ENCODE assay signal across 7 mouse cellular contexts in genomic region chr5:65415653-65416458, GRCm38 (mm10). TPM values are rescaled to one million over a fixed set of nuclear protein-coding genes. Genes with fewer than 3 reads are reported as not detected.
DNase-seq lines count a peak whose midpoint lies in the region; ATAC-seq and TF ChIP-seq lines count a peak whose summit lies in the region.

No protein-coding gene starts in this region.

- no peak overlapping the region for H3K4me2 ChIP-seq in hindbrain, postnatal 0 days (ENCODE audit: low read depth, low read length)
- no peak overlapping the region for H3K4me2 ChIP-seq in midbrain, embryonic 15.5 days

- H3K4me3 ChIP-seq in erythroblast, embryonic 14.5 days (replicated peaks), result peak overlapping the region; percentile 54
- no peak overlapping the region for H3K4me3 ChIP-seq in hindbrain, postnatal 0 days (ENCODE audit: low read length)
- H3K4me3 ChIP-seq in midbrain, embryonic 15.5 days, result no peak overlapping the region

- DNase-seq in spleen, adult 12 weeks (ENCODE audit: low spot score), result peak; percentile 23
- DNase-seq in spleen, postnatal 14 days (ENCODE audit: low spot score in 2 of 2), result no peak
- peak; percentile 56 for DNase-seq in hindbrain, postnatal 0 days (ENCODE audit: low spot score)
- DNase-seq in gastrocnemius, postnatal 10 days, result no peak
- DNase-seq in frontal cortex, postnatal 14 days (ENCODE audit: low spot score in 2 of 2), result no peak

- no peaks in the 10 kb centered on the region for H3K27me3 ChIP-seq in erythroblast, embryonic 14.5 days (ENCODE audit: control insufficient read depth)
- no peaks in the 10 kb centered on the region for H3K27me3 ChIP-seq in hindbrain, postnatal 0 days (ENCODE audit: insufficient read depth, low read length)
- H3K27me3 ChIP-seq in midbrain, embryonic 15.5 days (replicated peaks), result no peaks in the 10 kb centered on the region

- peaks cover 47% of the 10 kb centered on the region for H3K4me1 ChIP-seq in erythroblast, embryonic 14.5 days (ENCODE audit: control insufficient read depth)
- no peaks in the 10 kb centered on the region for H3K4me1 ChIP-seq in hindbrain, postnatal 0 days (ENCODE audit: insufficient read depth, low read length)
- no peaks in the 10 kb centered on the region for H3K4me1 ChIP-seq in midbrain, embryonic 15.5 days

- ATAC-seq in hindbrain, postnatal 0 days, result peak; percentile 38; the same call in 1 of the 2 replicates
- ATAC-seq in midbrain, embryonic 15.5 days (replicated peaks), result no peak

- H3K9ac ChIP-seq in hindbrain, postnatal 0 days (replicated peaks; ENCODE audit: low read length), result 0 out of 2 replicates have a peak overlapping the region, but pooled peaks have one; percentile 21
- no peak overlapping the region for H3K9ac ChIP-seq in midbrain, embryonic 15.5 days

- TF ChIP-seq CTCF in hindbrain, postnatal 0 days (IDR thresholded peaks at IDR 0.05; ENCODE audit: low read depth), result no peak

- WGBS in hindbrain, postnatal 0 days, result 25% methylated on average over 26 of the region's 26 CpGs
- WGBS in midbrain, embryonic 15.5 days, result 16% methylated on average over 26 of the region's 26 CpGs

- H3K36me3 ChIP-seq in erythroblast, embryonic 14.5 days (ENCODE audit: control insufficient read depth), result peaks cover 17% of the 10 kb centered on the region
- H3K36me3 ChIP-seq in hindbrain, postnatal 0 days (ENCODE audit: insufficient read depth, low read length), result peaks cover 32% of the 10 kb centered on the region
- H3K36me3 ChIP-seq in midbrain, embryonic 15.5 days (replicated peaks), result peaks cover 15% of the 10 kb centered on the region

- peak overlapping the region; percentile 66 for H3K27ac ChIP-seq in hindbrain, postnatal 0 days
- peak overlapping the region; percentile 23; the same call in 1 of the 2 replicates for H3K27ac ChIP-seq in midbrain, embryonic 15.5 days

- no peaks in the 10 kb centered on the region for H3K9me3 ChIP-seq in erythroblast, embryonic 14.5 days (ENCODE audit: control insufficient read depth, low read length)
- H3K9me3 ChIP-seq in hindbrain, postnatal 0 days (ENCODE audit: low read length), result no peaks in the 10 kb centered on the region
- H3K9me3 ChIP-seq in midbrain, embryonic 15.5 days, result no peaks in the 10 kb centered on the region

RNA-seq across cellular contexts. Expression of gene Ugdh, which starts 19.9 kb away (rescaled TPM):
- 0.05 and 0.14 TPM in 2 replicates for polyA plus RNA-seq in erythroblast, embryonic 14.5 days (2012)
- 15.0 and 18.8 TPM in 2 replicates for total RNA-seq in hindbrain, postnatal 0 days (2014; rRNA removed)
- 30.7 and 32.1 TPM in 2 replicates for polyA plus RNA-seq in hindbrain, postnatal 0 days (2015; fragmentation: Nextera tagmentation; extraction: Ambion mirVana)
- 41.1 and 45.6 TPM in 2 replicates for polyA plus RNA-seq in midbrain, embryonic 15.5 days (2015; fragmentation: Nextera tagmentation; extraction: Ambion mirVana)
- total RNA-seq in gastrocnemius, postnatal 10 days (2021), result 10 to 100 TPM; 20.7 to 24.6 TPM

RNA-seq across cellular contexts. Expression of gene Lias, which starts 24.6 kb away (rescaled TPM):
- 0.31 and 0.35 TPM in 2 replicates for polyA plus RNA-seq in erythroblast, embryonic 14.5 days (2012)
- total RNA-seq in hindbrain, postnatal 0 days (2014; rRNA removed), result 19.4 and 23.4 TPM in 2 replicates
- 65.5 and 66.8 TPM in 2 replicates for polyA plus RNA-seq in hindbrain, postnatal 0 days (2015; fragmentation: Nextera tagmentation; extraction: Ambion mirVana)
- polyA plus RNA-seq in midbrain, embryonic 15.5 days (2015; fragmentation: Nextera tagmentation; extraction: Ambion mirVana), result 62.5 and 67.8 TPM in 2 replicates
- 10 to 100 TPM; 47.6 to 52.4 TPM for total RNA-seq in gastrocnemius, postnatal 10 days (2021)

RNA-seq across cellular contexts. Expression of gene Rpl9, which starts 24.6 kb away (rescaled TPM):
- 7.0 and 12.0 TPM in 2 replicates for polyA plus RNA-seq in erythroblast, embryonic 14.5 days (2012)
- 890 and 1,017 TPM in 2 replicates for total RNA-seq in hindbrain, postnatal 0 days (2014; rRNA removed)
- polyA plus RNA-seq in hindbrain, postnatal 0 days (2015; fragmentation: Nextera tagmentation; extraction: Ambion mirVana), result 640 and 652 TPM in 2 replicates
- polyA plus RNA-seq in midbrain, embryonic 15.5 days (2015; fragmentation: Nextera tagmentation; extraction: Ambion mirVana), result 541 and 561 TPM in 2 replicates
- total RNA-seq in gastrocnemius, postnatal 10 days (2021), result 100 to 1,000 TPM; 830 to 872 TPM

Comparison
In these comparisons a context has a peak if more than half of its experiments do, and no peak if none do; other contexts are left out.
1. DNase-seq: peak in spleen, adult 12 weeks (single experiment) and hindbrain, postnatal 0 days (single experiment); none in spleen, postnatal 14 days (0 of 2), gastrocnemius, postnatal 10 days (single experiment) and frontal cortex, postnatal 14 days (0 of 2).
2. RNA of gene Ugdh, which starts 19.9 kb away (polyA plus RNA-seq): 41.1 to 45.6 TPM in midbrain, embryonic 15.5 days and 30.7 to 32.1 TPM in hindbrain, postnatal 0 days; 0.05 to 0.14 TPM in erythroblast, embryonic 14.5 days; every median in the first group is over 10 times any median in the second.
3. RNA of gene Lias, which starts 24.6 kb away (polyA plus RNA-seq): 65.5 to 66.8 TPM in hindbrain, postnatal 0 days and 62.5 to 67.8 TPM in midbrain, embryonic 15.5 days; 0.31 to 0.35 TPM in erythroblast, embryonic 14.5 days; every median in the first group is over 10 times any median in the second.
4. RNA of gene Rpl9, which starts 24.6 kb away (polyA plus RNA-seq): 640 to 652 TPM in hindbrain, postnatal 0 days and 541 to 561 TPM in midbrain, embryonic 15.5 days; 7.0 to 12.0 TPM in erythroblast, embryonic 14.5 days; every median in the first group is over 10 times any median in the second.